Mouse (Mus musculus): ENCODE measurements around the gene Lias. TPM values are rescaled to one million over a fixed set of nuclear protein-coding genes. Genes with fewer than 3 reads are reported as not detected.
A peak's percentile ranks its signal among the peaks of the same experiment; 100 is the strongest.

Gene Lias
- total RNA-seq (2014; rRNA removed) (35.6 and 41.5 TPM in 2 replicates), polyA plus RNA-seq (2015; fragmentation: Nextera tagmentation; extraction: Ambion mirVana) (66.4 and 66.5 TPM in 2 replicates)

DNA sequence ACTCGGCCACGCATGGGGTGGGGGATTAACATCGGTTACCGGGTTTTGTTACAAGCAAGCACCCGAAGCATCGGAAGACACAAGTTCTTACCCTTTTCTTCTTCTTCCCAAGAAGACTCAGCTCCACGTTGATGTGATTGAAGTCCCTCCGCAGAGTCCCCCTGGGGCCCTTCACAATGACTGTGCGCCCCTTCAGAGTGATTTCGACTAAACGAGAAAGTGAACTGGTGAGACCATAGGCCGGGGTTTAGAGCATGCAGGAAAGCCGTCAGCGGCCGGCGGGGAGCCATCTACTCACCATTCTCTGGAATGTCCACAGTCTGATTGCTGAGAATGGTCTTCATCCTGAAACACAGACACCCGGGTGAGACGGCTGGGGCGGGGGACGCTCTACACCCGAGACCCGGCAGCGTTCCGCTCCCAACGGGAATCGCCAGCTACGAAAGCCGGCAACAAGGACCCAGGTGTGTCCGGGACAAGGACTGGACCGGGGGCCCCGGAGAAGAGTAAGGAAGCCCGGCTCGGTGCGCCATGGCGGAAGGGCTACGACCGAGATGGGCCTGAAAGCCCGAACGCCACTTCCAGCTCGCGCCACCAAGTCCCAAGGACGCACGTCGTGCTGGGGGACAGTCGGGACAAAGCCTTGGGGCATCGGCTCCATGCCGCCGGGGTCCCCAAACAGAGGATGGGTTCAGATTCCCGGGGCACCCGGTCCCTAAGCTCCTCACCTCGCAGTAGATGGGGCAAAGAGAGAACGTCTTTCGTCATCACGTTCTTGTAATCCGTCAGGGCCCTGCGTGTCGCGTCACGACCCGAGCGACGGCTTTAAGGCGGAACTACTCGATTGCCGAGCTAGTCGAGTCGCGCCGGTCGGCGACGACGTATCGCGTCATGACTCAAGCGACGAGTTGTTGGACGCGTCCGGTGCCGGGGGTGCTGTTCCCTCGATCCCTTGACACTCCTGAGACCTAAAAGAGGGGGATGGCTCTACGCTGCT, at the start of gene Lias, which contains the start of gene Rpl9:
TSS of gene Lias (plus strand) at position 850 of the 997 bp plus-strand sequence.
TSS of gene Rpl9 (minus strand) at position 797 of the 997 bp plus-strand sequence.
- Histone ChIP-seq H3K9me3 (ENCODE audit: low read length) (no peaks in the 10 kb centered on the region), H3K4me2 (ENCODE audit: low read depth) (peak within 1 kb of the TSS; percentile 68), H3K27me3 (ENCODE audit: insufficient read depth, low read length) (no peaks in the 10 kb centered on the region), H3K4me3 (ENCODE audit: low read depth, low read length) (peak within 1 kb of the TSS; percentile 72), H3K27ac (ENCODE audit: low read depth, low read length) (peak within 1 kb of the TSS; percentile 91), H3K36me3 (ENCODE audit: insufficient read depth) (peaks cover 41% of the 10 kb centered on the region), H3K4me1 (ENCODE audit: insufficient read depth) (peaks cover 15% of the 10 kb centered on the region), H3K9ac (peak within 1 kb of the TSS; percentile 97)
- 2% methylated on average over 83 of the region's 83 CpGs for WGBS
- peak; percentile 99 for DNase-seq
- no peak for TF ChIP-seq CTCF (IDR thresholded peaks at IDR 0.05; ENCODE audit: low read depth)
- peak; percentile 98 for ATAC-seq

GRCm38 (mm10) chr5:65348168-65348567, 43.1 kb upstream of the Lias start, which contains the start of gene Klb:
Gene Klb, plus strand, starts transcription at chr5:65348314.
- H3K36me3 ChIP-seq (ENCODE audit: insufficient read depth): no peaks in the 10 kb centered on the region
- ATAC-seq (no peak), DNase-seq (no peak)
- H3K9me3 ChIP-seq (ENCODE audit: low read length): no peaks in the 10 kb centered on the region
- no peak within 1 kb of the TSS for H3K4me3 ChIP-seq (ENCODE audit: low read depth, low read length)
- no peaks in the 10 kb centered on the region for H3K4me1 ChIP-seq (ENCODE audit: insufficient read depth)
- WGBS: 49% methylated on average over 15 of the region's 15 CpGs
- H3K27ac ChIP-seq (ENCODE audit: low read depth, low read length): no peak within 1 kb of the TSS
- no peak within 1 kb of the TSS for H3K9ac ChIP-seq
- no peaks in the 10 kb centered on the region for H3K27me3 ChIP-seq (ENCODE audit: insufficient read depth, low read length)
- no peak for TF ChIP-seq CTCF (IDR thresholded peaks at IDR 0.05; ENCODE audit: low read depth)
- H3K4me2 ChIP-seq (ENCODE audit: low read depth): 0 out of 2 replicates have a peak within 1 kb of the TSS, but pooled peaks have one; percentile 8

GRCm38 (mm10) chr5:65350508-65350907, 40.8 kb upstream of the Lias start:
- Histone ChIP-seq H3K4me3 (ENCODE audit: low read depth, low read length) (no peak overlapping the region), H3K4me2 (ENCODE audit: low read depth) (no peak overlapping the region), H3K9ac (no peak overlapping the region), H3K4me1 (ENCODE audit: insufficient read depth) (no peaks in the 10 kb centered on the region), H3K36me3 (ENCODE audit: insufficient read depth) (no peaks in the 10 kb centered on the region), H3K27me3 (ENCODE audit: insufficient read depth, low read length) (no peaks in the 10 kb centered on the region), H3K27ac (ENCODE audit: low read depth, low read length) (no peak overlapping the region), H3K9me3 (ENCODE audit: low read length) (no peaks in the 10 kb centered on the region)
- DNase-seq (no peak), ATAC-seq (no peak)
- no peak for TF ChIP-seq CTCF (IDR thresholded peaks at IDR 0.05; ENCODE audit: low read depth)
- whole genome bisulfite sequencing: 81% methylated on average over 10 of the region's 10 CpGs

DNA sequence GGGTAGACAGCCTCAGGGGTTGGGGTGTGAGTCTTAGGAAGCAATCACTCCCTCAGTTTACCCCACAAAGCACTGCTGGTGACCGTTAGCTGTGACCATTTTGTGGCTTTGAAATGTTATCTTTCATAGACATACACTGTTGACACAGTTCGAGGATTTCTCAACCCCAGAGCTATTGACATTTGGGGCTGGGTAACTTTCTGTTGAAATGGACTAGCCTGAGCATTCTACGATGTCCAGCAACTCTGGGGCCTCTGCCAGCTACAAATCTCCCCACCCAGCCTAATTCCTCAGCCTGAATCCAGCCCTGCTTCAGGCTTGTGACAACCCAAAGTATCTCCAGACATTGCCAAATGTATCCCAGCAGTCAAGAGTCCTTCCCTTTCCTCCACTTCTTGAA, 37.2 kb upstream of the Lias start:
- ATAC-seq (no peak), DNase-seq (no peak)
- no peaks in the 10 kb centered on the region for H3K9me3 ChIP-seq (ENCODE audit: low read length)
- 85% methylated on average over 3 of the region's 3 CpGs for WGBS
- no peak overlapping the region for H3K27ac ChIP-seq (ENCODE audit: low read depth, low read length)
- H3K27me3 ChIP-seq (ENCODE audit: insufficient read depth, low read length): no peaks in the 10 kb centered on the region
- H3K9ac ChIP-seq: no peak overlapping the region
- TF ChIP-seq CTCF (IDR thresholded peaks at IDR 0.05; ENCODE audit: low read depth): no peak
- H3K4me1 ChIP-seq (ENCODE audit: insufficient read depth): no peaks in the 10 kb centered on the region
- H3K36me3 ChIP-seq (ENCODE audit: insufficient read depth): no peaks in the 10 kb centered on the region
- no peak overlapping the region for H3K4me2 ChIP-seq (ENCODE audit: low read depth)
- no peak overlapping the region for H3K4me3 ChIP-seq (ENCODE audit: low read depth, low read length)

GRCm38 (mm10) chr5:65354985-65355384, 36.3 kb upstream of the Lias start:
- Histone ChIP-seq H3K4me1 (ENCODE audit: insufficient read depth) (no peaks in the 10 kb centered on the region), H3K4me3 (ENCODE audit: low read depth, low read length) (no peak overlapping the region), H3K9ac (no peak overlapping the region), H3K27me3 (ENCODE audit: insufficient read depth, low read length) (no peaks in the 10 kb centered on the region), H3K36me3 (ENCODE audit: insufficient read depth) (no peaks in the 10 kb centered on the region), H3K4me2 (ENCODE audit: low read depth) (no peak overlapping the region), H3K27ac (ENCODE audit: low read depth, low read length) (no peak overlapping the region), H3K9me3 (ENCODE audit: low read length) (no peaks in the 10 kb centered on the region)
- WGBS: 80% methylated on average over 5 of the region's 5 CpGs
- no peak for TF ChIP-seq CTCF (IDR thresholded peaks at IDR 0.05; ENCODE audit: low read depth)
- DNase-seq: no peak
- ATAC-seq: no peak

GRCm38 (mm10) chr5:65356851-65357250, 34.4 kb upstream of the Lias start:
- H3K4me1 ChIP-seq (ENCODE audit: insufficient read depth): no peaks in the 10 kb centered on the region
- TF ChIP-seq CTCF (IDR thresholded peaks at IDR 0.05; ENCODE audit: low read depth): no peak
- ATAC-seq: no peak
- no peaks in the 10 kb centered on the region for H3K9me3 ChIP-seq (ENCODE audit: low read length)
- DNase-seq: no peak
- H3K4me3 ChIP-seq (ENCODE audit: low read depth, low read length): no peak overlapping the region
- H3K9ac ChIP-seq: no peak overlapping the region
- WGBS: 86% methylated on average over 6 of the region's 6 CpGs
- H3K36me3 ChIP-seq (ENCODE audit: insufficient read depth): no peaks in the 10 kb centered on the region
- H3K4me2 ChIP-seq (ENCODE audit: low read depth): no peak overlapping the region
- no peak overlapping the region for H3K27ac ChIP-seq (ENCODE audit: low read depth, low read length)
- H3K27me3 ChIP-seq (ENCODE audit: insufficient read depth, low read length): no peaks in the 10 kb centered on the region

GRCm38 (mm10) chr5:65357771-65358170, 33.5 kb upstream of the Lias start:
- no peaks in the 10 kb centered on the region for H3K36me3 ChIP-seq (ENCODE audit: insufficient read depth)

More at GRCm38 (mm10) chr5:65357771-65358170, 33.5 kb upstream of the Lias start:
- Histone ChIP-seq H3K4me3 (ENCODE audit: low read depth, low read length) (no peak overlapping the region), H3K9ac (no peak overlapping the region), H3K4me2 (ENCODE audit: low read depth) (no peak overlapping the region), H3K4me1 (ENCODE audit: insufficient read depth) (no peaks in the 10 kb centered on the region), H3K9me3 (ENCODE audit: low read length) (no peaks in the 10 kb centered on the region), H3K27ac (ENCODE audit: low read depth, low read length) (no peak overlapping the region), H3K27me3 (ENCODE audit: insufficient read depth, low read length) (no peaks in the 10 kb centered on the region)
- ATAC-seq (no peak), DNase-seq (no peak)
- no peak for TF ChIP-seq CTCF (IDR thresholded peaks at IDR 0.05; ENCODE audit: low read depth)
- 91% methylated on average over 3 of the region's 3 CpGs for WGBS

Data from forebrain, postnatal 0 days (tissue).